Mouse (Mus musculus): Measurements from ENCODE around the gene Ankrd24. TPM values are rescaled to one million over a fixed set of nuclear protein-coding genes. Genes with fewer than 3 reads are reported as not detected.

Gene Ankrd24
- polyA plus RNA-seq (2017; shearing (Covaris generic)): 1 to 10 TPM in 1 of 3 experiments, under 1 TPM in 2; 0.72 to 1.3 (median 0.90) TPM

- no peak for ATAC-seq
These were observed at the start of gene Ankrd24 for GRCm38 (mm10) chr10:81628390-81628789. TSS of gene Ankrd24 (plus strand) at chr10:81628540.

GRCm38 (mm10) chr10:81579967-81580366, 48.4 kb upstream of the Ankrd24 start:
- no peak for ATAC-seq

- ATAC-seq: peak; percentile 60
These were observed 47.8 kb upstream of the Ankrd24 start for GRCm38 (mm10) chr10:81580441-81581070.

GRCm38 (mm10) chr10:81583347-81583746, 45.0 kb upstream of the Ankrd24 start:
- no peak for ATAC-seq

DNA sequence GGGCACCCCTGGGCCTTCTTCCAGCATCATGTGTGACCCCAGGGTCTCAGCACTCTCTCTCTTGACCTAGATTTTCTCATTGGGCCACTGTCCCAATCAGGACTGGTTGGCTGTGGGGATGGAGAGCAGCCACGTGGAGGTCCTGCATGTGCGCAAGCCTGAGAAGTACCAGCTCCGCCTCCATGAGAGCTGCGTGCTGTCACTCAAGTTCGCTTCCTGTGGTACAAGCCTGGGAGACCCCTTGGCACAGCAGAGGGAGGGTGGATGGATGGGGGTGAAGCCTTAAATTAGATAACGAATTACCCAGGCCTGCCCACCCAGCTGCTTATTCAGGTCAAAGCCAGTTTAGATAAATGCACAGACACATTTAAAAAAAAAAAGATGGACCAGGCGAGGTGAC, 39.6 kb upstream of the Ankrd24 start:
- no peak for ATAC-seq

DNA sequence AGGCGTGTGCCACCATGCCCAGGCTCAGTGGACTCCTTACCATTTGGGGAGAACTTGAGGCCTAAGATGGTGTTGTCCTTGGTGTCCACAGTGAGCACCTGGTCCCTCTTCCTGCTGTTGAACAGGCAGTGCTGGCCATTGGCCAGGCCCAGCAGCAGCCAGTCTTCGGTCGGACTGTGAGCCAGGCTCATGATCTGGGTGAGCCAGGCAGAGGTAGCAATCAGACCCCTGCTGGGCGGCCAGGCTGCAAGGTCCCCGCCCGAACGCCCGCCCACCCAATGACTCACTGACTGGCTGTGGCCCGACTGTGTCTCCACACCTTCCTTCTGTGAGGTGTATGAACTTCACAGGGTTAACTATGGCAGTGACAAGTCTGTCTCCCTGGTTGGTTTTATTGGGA, 36.5 kb upstream of the Ankrd24 start:
- no peak for ATAC-seq

- ATAC-seq: no peak
These were observed 35.7 kb upstream of the Ankrd24 start for GRCm38 (mm10) chr10:81592631-81593030.

DNA sequence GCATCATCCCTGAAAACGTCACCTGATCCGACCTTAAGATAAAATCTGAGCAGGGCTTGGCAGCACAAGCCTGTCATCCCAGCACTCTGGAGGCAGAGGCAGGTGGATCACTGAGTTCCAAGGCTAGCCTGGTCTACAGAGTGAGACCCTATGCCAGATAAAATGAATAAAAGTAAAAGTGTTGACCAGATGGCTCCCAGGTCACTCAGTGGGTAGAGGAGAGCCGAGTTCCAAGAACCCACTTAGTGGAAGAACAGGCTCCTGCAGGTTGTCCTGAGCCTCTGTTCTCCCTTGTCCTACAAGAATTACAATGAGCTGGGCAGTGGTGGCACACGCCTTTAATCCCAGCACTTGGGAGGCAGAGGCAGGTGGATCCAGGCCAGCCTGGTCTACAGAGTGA, 35.1 kb upstream of the Ankrd24 start:
- ATAC-seq: no peak

GRCm38 (mm10) chr10:81593935-81594334, 34.4 kb upstream of the Ankrd24 start:
- no peak for ATAC-seq

DNA sequence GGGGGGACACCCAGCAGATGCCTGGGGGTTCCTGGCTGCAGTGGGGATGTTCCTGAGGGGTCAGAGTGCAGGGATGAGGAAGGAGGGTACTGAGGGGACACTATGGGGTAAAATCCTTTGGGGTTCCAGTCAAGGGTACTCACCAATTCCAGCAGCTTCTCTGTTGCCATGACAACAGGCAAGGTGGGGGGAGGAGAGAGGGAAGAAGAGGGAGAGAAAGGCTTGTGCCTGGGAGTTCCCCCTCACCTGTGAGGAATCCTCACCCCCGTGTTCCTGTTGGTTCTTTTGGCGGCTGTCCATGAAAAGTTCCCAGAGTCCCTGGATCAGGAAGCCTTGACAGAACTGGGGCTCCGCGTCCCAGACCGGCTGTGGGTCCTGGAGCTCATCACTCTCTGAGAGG, 32.7 kb upstream of the Ankrd24 start:
- ATAC-seq: no peak

GRCm38 (mm10) chr10:81596611-81597010, 31.7 kb upstream of the Ankrd24 start:
- no peak for ATAC-seq

DNA sequence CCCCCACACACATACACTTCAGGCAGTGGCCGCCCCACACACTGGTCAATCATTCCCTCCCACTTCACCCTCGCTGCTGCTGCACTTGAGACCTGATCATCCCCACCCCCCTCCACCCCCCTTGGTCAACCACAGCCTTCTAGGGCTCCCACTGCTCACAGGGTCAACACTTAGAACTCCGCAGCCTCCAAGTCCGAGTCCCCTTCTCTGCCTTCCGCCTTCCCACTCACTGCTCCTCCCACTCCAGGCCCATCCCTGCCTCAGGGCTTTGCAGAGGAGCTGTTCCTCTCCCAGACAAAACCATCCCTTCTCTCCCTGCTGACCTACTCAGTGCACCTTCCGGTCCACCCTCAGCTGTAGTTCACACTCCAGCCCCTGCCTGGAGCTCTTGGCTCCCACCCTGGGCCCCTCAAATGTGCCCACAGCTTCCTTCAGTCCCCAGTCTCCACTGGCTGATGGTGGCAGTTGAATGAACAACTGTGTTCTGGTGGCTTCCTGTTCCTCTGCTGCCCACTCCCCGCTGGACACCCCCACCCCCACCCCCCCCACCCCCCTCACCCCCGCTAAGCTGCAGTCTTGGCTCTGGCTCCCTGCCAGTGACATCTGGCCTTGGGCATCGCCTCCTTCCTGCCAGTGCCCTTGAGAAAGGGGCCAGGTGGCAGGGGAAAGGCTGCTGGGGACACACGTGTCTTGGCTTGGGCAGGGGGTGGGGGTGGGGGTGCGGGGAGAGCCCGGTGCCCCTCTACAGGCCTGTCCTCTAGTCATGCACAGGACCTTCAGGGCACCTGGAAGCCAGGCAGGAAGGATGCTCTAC, 31.0 kb upstream of the Ankrd24 start:
- ATAC-seq: no peak

GRCm38 (mm10) chr10:81598342-81598741, 30.0 kb upstream of the Ankrd24 start:
- ATAC-seq: no peak

DNA sequence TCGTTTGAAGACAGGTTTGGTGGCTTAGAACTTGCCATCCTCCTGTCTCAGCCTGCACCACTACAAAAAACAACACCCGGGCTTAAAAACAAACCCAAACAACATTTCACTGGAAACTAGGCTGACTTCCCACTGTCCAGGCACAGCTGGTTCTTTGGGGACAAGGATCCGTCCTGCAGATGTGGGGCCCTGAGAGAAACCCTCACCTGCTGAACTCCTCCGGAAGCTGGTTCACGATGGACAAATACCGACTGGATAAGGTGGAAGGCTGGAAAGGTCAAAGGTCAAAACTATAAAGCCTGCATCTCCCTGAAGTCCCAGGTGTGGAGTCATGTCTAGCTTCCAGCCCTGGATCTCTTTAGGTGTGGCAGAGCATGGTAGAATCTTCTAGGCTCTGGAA, 29.5 kb upstream of the Ankrd24 start:
- no peak for ATAC-seq

GRCm38 (mm10) chr10:81599630-81600029, 28.7 kb upstream of the Ankrd24 start:
- no peak for ATAC-seq

- ATAC-seq: no peak
These were observed 28.2 kb upstream of the Ankrd24 start for GRCm38 (mm10) chr10:81600096-81600495.

- peak; percentile 39 for ATAC-seq
These were observed 27.6 kb upstream of the Ankrd24 start, which contains the start of gene Tle6 for GRCm38 (mm10) chr10:81600738-81601203. TSS of gene Tle6 (minus strand) at chr10:81601073.

DNA sequence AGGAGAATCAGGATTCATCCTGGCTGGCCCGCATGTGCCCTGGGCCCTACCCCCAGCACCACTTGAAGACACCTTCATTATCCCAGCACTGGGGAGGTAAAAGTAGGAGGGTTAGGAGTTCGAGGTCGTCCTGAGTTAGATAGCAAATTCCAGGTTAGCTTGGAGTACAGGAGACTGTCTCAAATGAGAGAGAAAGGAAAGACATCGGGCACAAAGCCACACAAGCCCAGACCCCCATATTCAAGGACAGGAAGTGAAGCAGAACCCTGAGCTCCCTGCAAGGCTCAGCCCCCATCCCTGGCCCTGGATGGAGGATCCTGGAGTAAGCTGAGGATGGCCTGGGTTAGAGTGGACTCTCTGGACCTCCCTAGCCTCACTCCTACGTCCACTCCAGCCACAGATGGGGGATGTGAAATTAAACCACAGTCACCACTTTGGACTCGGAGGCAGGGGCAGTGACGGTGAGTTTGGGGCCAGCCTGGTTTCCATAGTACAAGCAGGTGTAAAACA, 26.9 kb upstream of the Ankrd24 start:
- ATAC-seq: no peak

DNA sequence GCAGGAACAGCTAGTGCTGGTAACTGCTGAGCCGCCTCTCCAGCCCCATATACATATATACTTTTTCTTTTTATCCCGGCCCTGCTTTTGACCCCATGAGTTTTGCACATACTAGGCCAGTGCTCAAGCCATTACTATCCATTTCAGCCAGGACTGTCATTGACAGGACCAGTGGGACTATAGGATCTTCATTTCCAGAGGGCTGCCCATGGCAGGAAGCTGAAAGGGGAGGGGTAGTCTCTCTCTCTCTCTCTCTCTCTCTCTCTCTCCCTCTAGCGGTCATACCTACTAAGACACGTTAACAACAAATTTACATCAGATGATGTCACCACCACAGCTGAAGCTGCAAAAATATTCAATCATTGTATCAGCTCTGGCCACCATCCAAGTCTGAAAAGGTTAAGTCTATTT, 25.6 kb upstream of the Ankrd24 start:
- peak; percentile 54 for ATAC-seq

DNA sequence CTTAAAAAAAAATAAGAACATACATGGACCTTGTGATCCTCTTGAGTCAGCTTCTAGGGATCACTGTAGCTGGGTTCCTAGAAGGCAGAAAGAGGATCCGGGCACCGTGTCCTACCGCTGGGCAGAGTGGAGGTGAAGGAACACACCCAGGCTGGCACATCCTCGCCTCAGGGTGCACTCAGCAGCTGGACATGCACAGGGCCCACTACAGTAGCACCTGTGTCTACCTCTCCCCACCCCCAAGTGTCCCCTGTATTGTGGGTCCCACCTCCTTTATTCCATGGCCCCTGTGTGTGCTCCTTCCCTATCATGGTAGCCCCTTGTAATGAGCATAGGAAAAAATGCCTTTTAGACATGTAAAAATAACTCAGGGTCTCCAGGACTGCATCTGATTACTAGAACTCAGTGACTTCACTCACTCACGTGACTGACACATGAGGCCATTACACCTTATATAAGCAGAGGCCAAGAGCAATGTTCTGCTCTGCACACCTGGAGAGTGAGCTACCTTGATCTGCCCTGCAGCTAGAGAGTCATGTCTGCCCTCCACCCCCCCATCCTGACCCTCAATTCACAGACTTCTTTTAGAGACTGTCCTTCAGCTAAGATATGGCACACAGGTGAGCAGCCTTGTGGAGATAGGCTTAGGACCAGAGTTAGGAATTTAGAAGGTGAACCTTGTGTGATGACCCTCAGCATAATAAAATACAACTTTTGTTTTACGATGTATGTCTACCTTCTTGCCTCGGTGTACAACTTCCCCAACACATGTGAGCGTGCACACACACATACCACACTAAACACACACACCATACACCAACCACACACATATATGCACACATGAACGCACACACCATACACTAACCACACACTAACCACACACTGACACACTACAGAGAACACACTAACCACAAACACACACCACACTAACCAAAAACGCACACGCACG, 24.0 kb upstream of the Ankrd24 start:
- ATAC-seq: no peak

- ATAC-seq: peak; percentile 56
These were observed 23.2 kb upstream of the Ankrd24 start for GRCm38 (mm10) chr10:81604968-81605665.

DNA sequence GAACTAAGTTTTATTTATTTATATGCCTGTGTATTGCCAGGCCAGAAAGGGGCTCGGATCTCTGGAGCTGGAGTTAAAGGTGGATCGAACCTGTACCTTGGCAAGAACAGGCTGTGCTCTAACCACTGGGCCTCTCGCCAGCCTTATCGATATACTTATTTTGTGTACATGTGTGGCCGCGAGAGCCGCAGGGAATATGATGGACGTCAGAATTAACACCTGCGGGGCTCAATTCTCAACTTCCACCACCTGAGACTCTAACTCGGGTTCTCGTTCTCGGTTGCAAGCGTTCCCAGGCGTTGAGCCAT, 22.7 kb upstream of the Ankrd24 start:
- no peak for ATAC-seq
